10 mouse cellular contexts compared by ENCODE assay signal in genomic region chr2:93031021-93031420, GRCm38 (mm10). TPM values are rescaled to one million over a fixed set of nuclear protein-coding genes. Genes with fewer than 3 reads are reported as not detected.
DNase-seq lines count a peak whose midpoint lies in the region; ATAC-seq and TF ChIP-seq lines count a peak whose summit lies in the region.
"Had no signal": no experiment of that assay in that cellular context is flagged by ENCODE, and none has a peak within 500 bp of the region (broad histone marks: within the 10 kb centered on the region; RNA-seq: fewer than 3 reads in every experiment).

No protein-coding gene starts in this region.

- no peak overlapping the region for H3K4me2 ChIP-seq in forebrain, embryonic 13.5 days
- no peak overlapping the region for H3K4me2 ChIP-seq in forebrain, embryonic 11.5 days (ENCODE audit: low read depth, low read length, severe bottlenecking)
- H3K4me2 ChIP-seq in liver, postnatal 0 days (ENCODE audit: low read depth, low read length) = no peak overlapping the region
- H3K4me2 ChIP-seq: hindbrain, embryonic 12.5 days; limb, embryonic 15.5 days had no signal

- DNase-seq in forebrain, embryonic 11.5 days (ENCODE audit: low spot score) = no peak
- peak; percentile 47 for DNase-seq in kidney, postnatal 10 days
- DNase-seq in kidney, adult 8-10 months = no peak
- peak; percentile 49 for DNase-seq in ZHBTc4 (ENCODE audit: low read depth, low spot score)
- peak; percentile 42 to 67 for DNase-seq in heart, postnatal 14 days
- no peak for DNase-seq in ovary, adult 18-20 months (ENCODE audit: low spot score)
- no peak for DNase-seq in liver, postnatal 0 days

- intact Hi-C loops in heart, postnatal 14 days (cut with DNase I) = no loop called here

- no peak for TF ChIP-seq EP300 in liver, postnatal 0 days (IDR thresholded peaks at IDR 0.05; ENCODE audit: low read depth)

- no peak for TF ChIP-seq CTCF in liver, postnatal 0 days (IDR thresholded peaks at IDR 0.05; ENCODE audit: low read depth)

- WGBS in forebrain, embryonic 13.5 days = 68% methylated on average over 9 of the region's 9 CpGs
- 69% methylated on average over 9 of the region's 9 CpGs for WGBS in forebrain, embryonic 11.5 days
- 69% methylated on average over 9 of the region's 9 CpGs for WGBS in liver, postnatal 0 days (ENCODE audit: insufficient replicate concordance)

- peaks cover 7% of the 10 kb centered on the region; the same call in 1 of the 2 replicates for H3K36me3 ChIP-seq in forebrain, embryonic 13.5 days (ENCODE audit: poor library complexity, severe bottlenecking)
- no peaks in the 10 kb centered on the region for H3K36me3 ChIP-seq in forebrain, embryonic 11.5 days (ENCODE audit: control insufficient read depth, insufficient read depth, low read length)
- no peaks in the 10 kb centered on the region for H3K36me3 ChIP-seq in liver, postnatal 0 days (replicated peaks; ENCODE audit: insufficient read depth, low read length)
- H3K36me3 ChIP-seq: limb, embryonic 15.5 days had no signal

- no peak overlapping the region; the same call in 1 of the 2 replicates for H3K27ac ChIP-seq in forebrain, embryonic 13.5 days
- H3K27ac ChIP-seq in forebrain, embryonic 11.5 days (ENCODE audit: low read depth, low read length) = no peak overlapping the region
- no peak overlapping the region for H3K27ac ChIP-seq in liver, postnatal 0 days (ENCODE audit: low read depth)
- H3K27ac ChIP-seq: hindbrain, embryonic 12.5 days; limb, embryonic 15.5 days had no signal

- no peak overlapping the region for H3K4me3 ChIP-seq in forebrain, embryonic 13.5 days
- H3K4me3 ChIP-seq in forebrain, embryonic 11.5 days (ENCODE audit: low read depth, low read length) = no peak overlapping the region
- H3K4me3 ChIP-seq in liver, postnatal 0 days (ENCODE audit: low read depth, low read length) = no peak overlapping the region
- H3K4me3 ChIP-seq: hindbrain, embryonic 12.5 days; limb, embryonic 15.5 days had no signal

- peaks cover 44% of the 10 kb centered on the region for H3K4me1 ChIP-seq in forebrain, embryonic 13.5 days
- H3K4me1 ChIP-seq in forebrain, embryonic 11.5 days (replicated peaks; ENCODE audit: control insufficient read depth, insufficient read depth, low read length) = peaks cover 10% of the 10 kb centered on the region; the same call in 1 of the 2 replicates
- peaks cover 22% of the 10 kb centered on the region for H3K4me1 ChIP-seq in liver, postnatal 0 days (ENCODE audit: insufficient read depth)

- no peak for ATAC-seq in forebrain, embryonic 13.5 days
- ATAC-seq in forebrain, embryonic 11.5 days (replicated peaks; ENCODE audit: low FRiP score) = no peak
- ATAC-seq in liver, postnatal 0 days = no peak

- no peaks in the 10 kb centered on the region for H3K9me3 ChIP-seq in forebrain, embryonic 13.5 days (replicated peaks)
- no peaks in the 10 kb centered on the region for H3K9me3 ChIP-seq in forebrain, embryonic 11.5 days (ENCODE audit: control insufficient read depth, low read length)
- H3K9me3 ChIP-seq in liver, postnatal 0 days (ENCODE audit: low read length) = no peaks in the 10 kb centered on the region
- H3K9me3 ChIP-seq: hindbrain, embryonic 12.5 days; limb, embryonic 15.5 days had no signal

- no peaks in the 10 kb centered on the region for H3K27me3 ChIP-seq in forebrain, embryonic 13.5 days
- no peaks in the 10 kb centered on the region for H3K27me3 ChIP-seq in forebrain, embryonic 11.5 days (ENCODE audit: control insufficient read depth, insufficient read depth, low read length)
- H3K27me3 ChIP-seq in liver, postnatal 0 days (ENCODE audit: insufficient read depth, low read length) = no peaks in the 10 kb centered on the region
- H3K27me3 ChIP-seq: hindbrain, embryonic 12.5 days; limb, embryonic 15.5 days had no signal

- H3K9ac ChIP-seq in forebrain, embryonic 13.5 days = 0 out of 2 replicates have a peak overlapping the region, but pooled peaks have one; percentile 43
- no peak overlapping the region for H3K9ac ChIP-seq in forebrain, embryonic 11.5 days (ENCODE audit: low read length)
- H3K9ac ChIP-seq in liver, postnatal 0 days (replicated peaks) = no peak overlapping the region
- H3K9ac ChIP-seq: limb, embryonic 15.5 days had no signal

RNA-seq across cellular contexts. Expression of gene Prdm11, which starts 14.9 kb away (rescaled TPM):
- 1.4 and 1.9 TPM in 2 replicates for polyA plus RNA-seq in forebrain, embryonic 13.5 days (2015; fragmentation: Nextera tagmentation; extraction: Ambion mirVana)
- polyA plus RNA-seq in forebrain, embryonic 11.5 days (2014; fragmentation: Nextera tagmentation; extraction: Ambion mirVana) = 1.8 and 1.9 TPM in 2 replicates
- total RNA-seq in heart, postnatal 14 days (2021) = 10 to 100 TPM; 19.4 to 20.5 TPM
- 0.86 and 1.2 TPM in 2 replicates for polyA plus RNA-seq in liver, postnatal 0 days (2015; fragmentation: Nextera tagmentation; extraction: Ambion mirVana)

Comparison
In these comparisons a context has a peak if more than half of its experiments do, and no peak if none do; other contexts are left out.
1. DNase-seq: peak in kidney, postnatal 10 days (single experiment), ZHBTc4 (single experiment) and heart, postnatal 14 days (2 of 2); none in forebrain, embryonic 11.5 days (single experiment), kidney, adult 8-10 months (0 of 2), ovary, adult 18-20 months (single experiment) and liver, postnatal 0 days (single experiment).